Mouse (Mus musculus) embryonic fibroblast, embryonic 13.5 days (primary cell): ENCODE measurements at regions not wholly inside any gene's neighbourhood (a gene's known extent, or its start where the extent isn't known, plus 50 kb on each side); places are given as distances from the start of the nearest gene placed in this dataset.

Experiments
- CTCF ChIP-seq: IDR thresholded peaks from 2 replicates; pipeline ENCODE4 v1.5.1; 2011; ENCODE audit warnings: mild to moderate bottlenecking, control low read depth, low read length, moderate library complexity, borderline replicate concordance; ENCODE audit not compliant: insufficient read depth
- POLR2A ChIP-seq: IDR thresholded peaks from 2 replicates; pipeline ENCODE4 v1.6.1; 2011; ENCODE audit warnings: low read depth, mild to moderate bottlenecking, control low read depth, low read length, moderate library complexity

GRCm38 (mm10) chr13:6374570-6375173, 173.3 kb upstream of the Pitrm1 start:
- no peak for TF ChIP-seq POLR2A
- no peak for TF ChIP-seq CTCF
